Mouse (Mus musculus): ENCODE measurements at regions not wholly inside any gene's neighbourhood (a gene's known extent, or its start where the extent isn't known, plus 50 kb on each side); places are given as distances from the start of the nearest gene placed in this dataset.

DNA sequence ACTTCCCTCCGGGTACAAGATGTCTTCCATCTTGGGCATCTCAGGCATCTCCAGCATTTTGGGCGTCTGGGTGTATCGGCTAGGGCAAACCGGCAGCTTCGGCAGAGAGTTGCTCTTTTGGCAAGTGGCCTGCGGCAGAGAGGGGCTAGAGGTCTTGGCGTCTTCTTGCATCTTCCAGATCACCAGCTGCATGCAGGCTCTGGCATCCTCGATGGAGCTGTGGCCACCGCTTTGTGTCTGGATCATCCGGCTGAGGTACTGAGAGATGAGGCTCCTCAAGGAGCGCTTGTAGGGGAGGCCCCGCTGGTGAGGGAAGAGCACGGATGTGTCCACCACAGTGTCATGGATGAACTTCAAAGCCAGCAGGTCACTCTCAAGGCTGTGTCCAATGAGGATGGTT lies 59.9 kb upstream of the Supt20 start:
- DNase-seq (ENCODE audit: low spot score) (no peak), ATAC-seq (ENCODE audit: low FRiP score, low TSS enrichment) (no peak)
- 0 out of 2 replicates have a peak, but pooled peaks cover 4% of the 10 kb centered on the region for H3K9me3 ChIP-seq (ENCODE audit: control insufficient read depth, low read length)
- H3K4me2 ChIP-seq (replicated peaks; ENCODE audit: low read depth) = no peak overlapping the region
- H3K9ac ChIP-seq (ENCODE audit: low read length) = no peak overlapping the region
- WGBS = 98% methylated on average over 13 of the region's 13 CpGs
- H3K4me1 ChIP-seq (replicated peaks; ENCODE audit: control insufficient read depth, insufficient read depth) = no peaks in the 10 kb centered on the region
- no peak overlapping the region for H3K27ac ChIP-seq (replicated peaks)
- H3K36me3 ChIP-seq (ENCODE audit: control insufficient read depth, insufficient read depth, low read length) = no peaks in the 10 kb centered on the region
- no peaks in the 10 kb centered on the region for H3K27me3 ChIP-seq (ENCODE audit: control insufficient read depth, insufficient read depth, low read length)
- no peak for TF ChIP-seq CTCF (IDR thresholded peaks at IDR 0.05; ENCODE audit: low read depth)
- TF ChIP-seq EP300 (optimal IDR thresholded peaks at IDR 0.05) = no peak
- no peak overlapping the region for H3K4me3 ChIP-seq (ENCODE audit: low read depth, low read length)

DNA sequence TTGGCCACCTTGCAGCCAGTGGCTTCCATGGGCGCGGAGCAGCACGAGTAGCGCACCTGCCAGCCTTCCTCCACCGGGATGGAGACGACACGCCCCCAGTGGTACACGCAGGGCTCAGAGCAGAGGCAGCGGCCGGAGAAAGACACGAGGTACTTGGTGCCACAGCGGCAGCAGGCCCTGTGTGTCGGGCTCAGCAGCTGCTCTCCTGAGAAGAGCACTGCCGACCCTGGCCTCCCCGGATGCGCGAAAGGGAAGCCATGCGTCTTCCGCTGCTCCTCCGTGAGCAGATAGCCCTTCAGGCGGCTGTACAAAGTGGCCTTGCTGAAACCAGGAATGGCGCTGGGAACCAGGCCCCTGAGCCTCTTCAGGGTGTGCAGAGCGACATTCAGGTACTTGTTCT lies 59.2 kb upstream of the Supt20 start:
- TF ChIP-seq EP300 (optimal IDR thresholded peaks at IDR 0.05) = no peak
- no peak for TF ChIP-seq CTCF (IDR thresholded peaks at IDR 0.05; ENCODE audit: low read depth)
- 94% methylated on average over 23 of the region's 23 CpGs for WGBS
- H3K27ac ChIP-seq (replicated peaks) = no peak overlapping the region
- H3K9me3 ChIP-seq (ENCODE audit: control insufficient read depth, low read length) = 0 out of 2 replicates have a peak, but pooled peaks cover 4% of the 10 kb centered on the region
- H3K4me2 ChIP-seq (replicated peaks; ENCODE audit: low read depth) = no peak overlapping the region
- H3K4me3 ChIP-seq (ENCODE audit: low read depth, low read length) = no peak overlapping the region
- ATAC-seq (ENCODE audit: low FRiP score, low TSS enrichment) (no peak), DNase-seq (ENCODE audit: low spot score) (no peak)
- H3K4me1 ChIP-seq (replicated peaks; ENCODE audit: control insufficient read depth, insufficient read depth) = no peaks in the 10 kb centered on the region
- no peak overlapping the region for H3K9ac ChIP-seq (ENCODE audit: low read length)
- no peaks in the 10 kb centered on the region for H3K27me3 ChIP-seq (ENCODE audit: control insufficient read depth, insufficient read depth, low read length)
- H3K36me3 ChIP-seq (ENCODE audit: control insufficient read depth, insufficient read depth, low read length) = no peaks in the 10 kb centered on the region

DNA sequence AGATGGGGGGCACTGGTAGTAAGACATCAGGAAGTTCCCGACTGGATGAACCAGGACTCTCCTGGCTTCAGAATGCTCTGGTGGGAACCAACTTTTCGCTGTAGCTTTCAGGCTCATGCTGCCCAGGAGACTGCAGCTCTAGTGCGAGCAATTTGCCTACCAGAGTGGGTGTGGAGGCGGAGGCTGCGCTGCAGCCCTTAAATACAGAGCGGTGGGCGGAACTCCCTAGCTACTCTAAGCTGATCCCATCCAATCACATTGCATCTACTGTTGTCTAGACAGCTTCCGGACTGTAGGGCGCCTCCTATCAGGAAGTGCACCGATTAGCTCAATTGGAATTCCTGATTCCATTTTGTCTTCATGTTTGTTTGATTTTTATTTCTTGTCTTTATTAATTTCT lies 58.2 kb upstream of the Supt20 start:
- Histone ChIP-seq H3K4me1 (replicated peaks; ENCODE audit: control insufficient read depth, insufficient read depth) (no peaks in the 10 kb centered on the region), H3K9me3 (ENCODE audit: control insufficient read depth, low read length) (0 out of 2 replicates have a peak, but pooled peaks cover 4% of the 10 kb centered on the region), H3K4me3 (ENCODE audit: low read depth, low read length) (no peak overlapping the region), H3K27ac (replicated peaks) (no peak overlapping the region), H3K27me3 (ENCODE audit: control insufficient read depth, insufficient read depth, low read length) (no peaks in the 10 kb centered on the region), H3K9ac (ENCODE audit: low read length) (no peak overlapping the region), H3K36me3 (ENCODE audit: control insufficient read depth, insufficient read depth, low read length) (no peaks in the 10 kb centered on the region), H3K4me2 (replicated peaks; ENCODE audit: low read depth) (no peak overlapping the region)
- TF ChIP-seq CTCF (IDR thresholded peaks at IDR 0.05; ENCODE audit: low read depth) (no peak), EP300 (optimal IDR thresholded peaks at IDR 0.05) (no peak)
- DNase-seq (ENCODE audit: low spot score) (no peak), ATAC-seq (ENCODE audit: low FRiP score, low TSS enrichment) (no peak)
- 92% methylated on average over 10 of the region's 10 CpGs for WGBS
